Mouse (Mus musculus) layer of hippocampus, adult 2 months (tissue): Measurements from ENCODE around the gene D430042O09Rik. TPM values are rescaled to one million over a fixed set of nuclear protein-coding genes. Genes with fewer than 3 reads are reported as not detected.

Experiments used
- DNase-seq, 2 experiments: peaks; one replicate each; pipeline ENCODE4 v3.0.0; 2022; ENCODE audit warnings: low spot score in 2 of 2
- H3K27ac ChIP-seq: fragments of 200-600 bp; 2 replicates; pipeline ENCODE4 v1.8.1; 2022
- H3K4me3 ChIP-seq: fragments of 200-600 bp; 2 replicates; pipeline ENCODE4 v1.8.1; 2022; ENCODE audit warnings: mild to moderate bottlenecking
- CTCF ChIP-seq: fragments of 200-600 bp; conservative IDR thresholded peaks from 2 replicates; pipeline ENCODE4 v1.8.1; 2022; ENCODE audit warnings: antibody characterized with exemption, mild to moderate bottlenecking, moderate library complexity
- total RNA-seq, 2 experiments: library from RNA; stranded (reverse); gene quantifications; 2 replicates each; pipeline ENCODE4 v1.2.3; 2021

The D430042O09Rik gene
- total RNA-seq, 2 experiments from 2014 or later: 30.4 to 31.7 TPM

DNA sequence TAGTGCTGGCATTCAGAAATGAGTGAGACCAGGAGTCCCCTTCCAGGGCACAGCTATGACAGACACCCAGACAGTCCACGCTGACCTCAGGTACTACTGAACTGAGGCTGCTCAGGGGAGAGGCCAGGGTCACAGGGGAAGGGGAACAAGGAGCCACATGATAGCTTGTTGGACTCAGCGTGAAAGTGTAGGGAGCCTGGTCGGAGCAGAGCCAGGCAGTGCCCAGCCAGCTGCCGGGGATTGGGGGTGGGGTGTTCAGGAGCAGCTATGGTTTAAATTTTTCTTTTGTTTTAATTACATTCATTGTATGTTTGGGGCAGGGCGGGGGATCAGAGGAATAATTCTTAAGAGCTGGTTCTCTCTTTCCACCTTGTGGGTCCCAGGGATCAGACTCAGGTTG lies 120.9 kb downstream of the D430042O09Rik start:
- Histone ChIP-seq H3K4me3 (no peak overlapping the region), H3K27ac (no peak overlapping the region)
- no peak for DNase-seq
- TF ChIP-seq CTCF: no peak

DNA sequence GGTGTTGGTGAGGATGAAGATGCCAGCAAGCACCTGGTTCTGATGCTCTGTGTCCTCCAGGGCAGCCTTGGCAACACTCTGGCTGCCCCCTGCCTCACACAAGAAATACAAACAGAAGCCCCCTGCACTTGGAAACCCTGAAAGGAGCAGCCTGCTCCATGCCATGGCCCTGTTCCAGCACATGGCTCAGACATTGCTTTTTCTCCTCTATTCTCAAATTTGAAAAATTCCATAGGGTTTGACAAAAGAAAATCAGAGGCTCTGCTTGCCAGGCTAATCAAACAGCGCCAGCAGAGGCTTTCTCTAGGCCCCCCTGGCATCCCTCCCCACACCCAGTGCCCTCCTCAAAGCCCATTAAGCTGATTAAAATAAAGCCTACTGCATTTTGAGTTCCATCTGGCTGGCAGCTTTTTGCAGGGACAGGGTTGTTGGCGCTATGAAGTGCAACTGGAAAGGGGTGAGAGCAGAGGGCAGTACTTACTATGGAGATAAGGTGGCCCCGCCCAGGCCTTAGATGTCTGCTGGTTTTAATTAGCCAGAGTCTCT lies 121.5 kb downstream of the D430042O09Rik start:
- H3K4me3 ChIP-seq: no peak overlapping the region
- no peak for DNase-seq
- H3K27ac ChIP-seq: no peak overlapping the region
- no peak for TF ChIP-seq CTCF

DNA sequence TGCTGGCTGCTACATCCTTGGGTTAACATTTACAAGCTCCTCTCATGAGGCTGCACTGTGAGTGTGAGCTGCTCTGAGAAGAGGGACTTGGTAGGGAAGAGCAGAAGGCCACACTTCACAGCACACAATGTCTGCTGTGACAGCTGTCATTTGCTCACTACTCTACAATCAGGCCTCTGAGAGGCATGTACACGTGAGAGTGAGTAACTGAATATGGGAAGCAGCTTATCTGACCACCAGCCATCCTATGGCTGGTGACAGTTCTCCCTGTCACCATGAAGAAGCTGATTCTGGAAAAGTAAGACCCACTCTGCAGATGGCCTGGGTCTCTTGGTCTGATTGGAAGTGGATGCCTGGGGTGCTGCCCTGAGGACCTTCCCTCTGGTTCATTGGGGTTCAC lies 125.1 kb downstream of the D430042O09Rik start:
- Histone ChIP-seq H3K4me3 (no peak overlapping the region), H3K27ac (no peak overlapping the region)
- no peak for TF ChIP-seq CTCF
- DNase-seq: no peak

DNA sequence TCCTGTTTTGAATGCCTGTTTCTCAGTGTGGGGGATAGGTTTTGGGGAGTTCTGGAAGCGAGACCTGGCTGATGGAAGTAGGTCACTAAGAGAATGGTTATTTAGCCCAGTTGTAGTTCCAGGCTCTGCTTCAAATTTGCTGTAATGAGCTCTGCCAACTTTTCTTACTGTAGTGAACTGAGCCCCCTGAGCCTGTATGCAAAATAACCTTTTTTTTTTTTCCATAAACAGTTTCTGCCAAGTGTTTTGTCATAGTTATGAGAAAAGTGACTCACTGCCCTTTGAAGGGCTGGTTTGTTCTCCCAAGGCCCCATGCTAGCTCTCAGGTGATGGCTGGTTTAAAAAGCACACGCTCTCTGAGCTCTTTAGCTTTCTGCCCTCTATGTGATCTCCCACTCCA lies 125.8 kb downstream of the D430042O09Rik start:
- no peak overlapping the region for H3K4me3 ChIP-seq
- no peak overlapping the region for H3K27ac ChIP-seq
- no peak for TF ChIP-seq CTCF

DNA sequence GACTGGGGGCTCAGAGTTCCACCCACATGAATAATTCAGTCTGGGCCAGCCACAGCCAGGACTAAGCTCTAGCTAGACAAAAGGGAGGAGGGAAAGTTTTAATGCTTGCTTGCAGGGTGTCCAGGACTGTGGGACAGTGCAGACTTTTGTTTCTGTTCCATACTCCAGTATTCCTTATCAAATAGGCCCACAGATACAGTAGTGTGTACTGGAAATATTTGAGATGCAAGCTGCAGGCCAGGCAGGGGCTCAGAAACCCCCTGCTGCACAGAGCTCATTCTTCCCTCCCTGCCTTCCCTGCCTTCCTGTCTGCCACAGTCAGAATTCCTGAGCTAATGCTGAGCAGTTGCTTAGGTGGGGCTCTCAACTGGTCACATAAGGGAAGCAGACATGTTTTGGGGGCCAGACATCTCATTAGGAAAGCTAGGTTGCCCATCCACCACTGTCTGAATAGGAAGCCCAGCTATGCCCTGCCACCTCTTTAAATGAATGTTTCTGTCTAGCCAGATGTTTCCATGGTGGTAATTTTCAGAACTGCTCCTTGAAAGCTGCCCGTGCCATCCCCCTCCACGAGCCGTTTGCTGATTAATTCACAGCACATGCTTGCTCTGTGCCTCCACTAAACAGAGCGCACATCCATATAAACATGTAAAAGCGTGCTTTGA lies 130.5 kb downstream of the D430042O09Rik start:
- DNase-seq: no peak
- Histone ChIP-seq H3K27ac (no peak overlapping the region), H3K4me3 (no peak overlapping the region)
- no peak for TF ChIP-seq CTCF

More for the DNA sequence above, 125.8 kb downstream of the D430042O09Rik start:
- no peak for DNase-seq

DNA sequence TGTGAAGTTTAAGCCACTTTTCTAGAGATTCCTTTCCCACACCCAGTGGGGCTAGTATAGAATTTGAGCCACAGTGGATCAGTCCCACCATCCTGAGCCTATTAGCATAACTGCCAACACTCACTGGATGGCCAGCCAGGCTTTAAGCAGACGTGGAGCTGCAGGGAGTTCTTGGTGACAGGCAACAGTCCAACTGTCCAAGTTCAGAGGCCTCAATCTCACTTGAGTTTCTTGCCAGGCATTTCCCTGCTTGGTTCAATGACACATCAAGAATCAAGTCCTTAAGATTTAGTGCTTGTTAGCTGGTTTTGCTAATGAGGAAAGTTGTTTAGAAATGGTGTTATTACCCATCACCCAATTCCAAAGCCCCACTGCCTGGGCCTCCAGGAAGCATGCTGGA lies 137.9 kb downstream of the D430042O09Rik start:
- no peak for DNase-seq
- H3K27ac ChIP-seq: no peak overlapping the region
- TF ChIP-seq CTCF: no peak
- no peak overlapping the region for H3K4me3 ChIP-seq

DNA sequence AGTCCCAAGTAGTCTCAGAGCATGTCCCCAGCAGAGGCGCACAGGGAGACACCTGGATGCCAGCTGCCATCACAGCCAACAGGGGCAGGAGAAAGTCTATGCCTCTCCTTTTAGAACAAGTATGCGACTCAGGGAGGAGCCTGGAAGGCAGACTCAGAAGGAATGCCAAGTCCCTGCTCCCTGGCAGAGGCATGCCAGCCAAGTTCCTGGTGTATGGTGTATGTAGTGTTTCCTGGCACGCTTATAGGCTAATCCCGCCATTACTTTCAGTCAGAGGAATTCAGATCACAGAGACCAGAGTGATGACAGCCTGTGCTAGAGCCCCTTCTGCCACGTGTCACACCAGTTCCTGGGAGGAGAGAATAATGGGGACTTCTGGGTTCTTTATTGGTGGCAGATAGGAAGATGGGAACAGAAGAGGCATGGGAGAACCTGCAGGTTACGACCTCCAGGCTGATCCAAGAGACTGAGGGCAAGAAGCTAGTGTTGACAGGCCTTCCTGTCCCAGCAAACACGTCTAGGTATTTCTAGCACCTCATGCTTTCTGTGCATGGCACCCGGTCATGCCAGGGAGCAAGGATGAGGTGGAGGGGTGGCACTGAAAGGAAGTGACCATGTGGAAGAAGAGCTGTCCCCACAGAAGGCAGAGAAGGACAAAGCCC lies 139.3 kb downstream of the D430042O09Rik start:
- H3K27ac ChIP-seq: no peak overlapping the region
- H3K4me3 ChIP-seq: no peak overlapping the region
- no peak for DNase-seq
- TF ChIP-seq CTCF: no peak

DNA sequence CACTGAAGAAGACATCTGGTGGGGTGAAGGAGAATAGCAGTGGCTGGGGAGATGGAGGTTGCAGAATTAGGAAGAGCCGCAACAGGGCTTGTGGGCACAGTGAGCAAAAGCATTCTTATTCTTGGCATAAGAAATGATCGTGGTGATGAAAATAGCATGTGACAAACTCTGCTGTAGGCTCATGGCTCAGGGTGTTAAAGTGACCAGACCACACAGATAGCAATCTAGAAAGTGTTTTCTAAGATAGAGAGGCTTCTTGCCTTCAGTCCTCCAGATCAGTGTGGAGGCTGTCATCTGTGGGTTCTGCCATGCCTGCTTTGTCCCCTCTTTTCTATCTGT lies 139.8 kb downstream of the D430042O09Rik start:
- H3K27ac ChIP-seq: no peak overlapping the region
- H3K4me3 ChIP-seq: no peak overlapping the region
- no peak for TF ChIP-seq CTCF
- DNase-seq: no peak

DNA sequence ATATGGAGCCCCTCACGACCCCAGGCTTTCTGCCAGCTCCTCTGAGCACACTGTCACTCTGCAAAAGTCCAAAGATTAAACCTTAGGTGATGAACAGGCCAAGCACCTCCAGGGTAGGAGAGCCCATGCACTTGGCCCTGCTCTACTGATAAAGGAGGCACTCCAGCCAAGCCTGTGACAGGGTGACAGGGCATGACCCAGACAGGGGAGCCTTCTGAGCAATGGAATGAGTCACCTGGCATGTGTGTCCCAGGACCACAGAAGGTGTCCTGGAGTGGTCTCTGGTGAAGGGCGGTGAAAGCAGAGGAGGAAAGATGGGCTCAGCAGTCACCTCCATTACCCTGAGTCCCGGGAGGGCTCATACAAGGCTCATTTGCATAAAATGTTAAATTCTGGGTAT lies 151.9 kb downstream of the D430042O09Rik start:
- Histone ChIP-seq H3K4me3 (no peak overlapping the region), H3K27ac (no peak overlapping the region)
- no peak for TF ChIP-seq CTCF
- DNase-seq: no peak

DNA sequence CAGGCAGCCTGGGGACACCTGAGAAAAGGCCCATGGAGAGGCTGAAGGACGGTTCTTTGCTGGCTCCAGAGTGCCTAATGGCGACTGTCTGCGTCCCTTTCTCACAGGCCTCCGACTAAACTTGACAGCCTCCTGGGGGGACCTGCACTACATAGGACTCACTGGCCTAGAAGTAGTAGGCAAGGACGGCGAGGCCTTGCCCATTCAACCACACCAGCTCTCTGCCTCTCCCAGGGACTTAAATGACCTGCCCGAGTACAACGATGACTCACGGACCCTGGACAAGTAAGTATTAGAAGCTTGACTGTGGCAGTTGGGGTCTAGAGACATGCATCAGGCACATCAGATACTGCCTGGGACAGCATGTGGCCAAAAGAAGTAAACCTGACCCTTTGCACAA lies 152.7 kb downstream of the D430042O09Rik start:
- no peak for DNase-seq
- Histone ChIP-seq H3K4me3 (no peak overlapping the region), H3K27ac (no peak overlapping the region)
- TF ChIP-seq CTCF: no peak

DNA sequence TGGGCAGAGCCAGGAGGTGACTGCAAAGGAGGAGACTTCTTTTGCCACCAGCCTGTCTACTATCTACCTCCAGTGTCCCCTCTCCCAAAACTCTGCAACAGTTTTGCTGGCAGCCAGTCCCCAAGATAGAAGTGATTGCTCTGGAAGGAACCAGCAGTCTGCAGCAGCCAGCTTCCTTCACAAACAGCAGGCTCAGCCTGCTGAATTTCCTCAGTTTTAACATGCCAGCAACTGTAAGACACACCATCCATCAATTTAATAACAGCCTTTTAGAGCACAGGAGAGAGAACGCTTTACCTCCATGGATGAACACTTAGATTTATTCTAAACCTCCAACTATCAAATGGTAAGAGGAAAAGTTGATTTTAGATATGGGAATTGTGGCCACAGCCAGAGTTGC lies 156.3 kb downstream of the D430042O09Rik start:
- DNase-seq: no peak
- no peak for TF ChIP-seq CTCF
- Histone ChIP-seq H3K27ac (no peak overlapping the region), H3K4me3 (no peak overlapping the region)

DNA sequence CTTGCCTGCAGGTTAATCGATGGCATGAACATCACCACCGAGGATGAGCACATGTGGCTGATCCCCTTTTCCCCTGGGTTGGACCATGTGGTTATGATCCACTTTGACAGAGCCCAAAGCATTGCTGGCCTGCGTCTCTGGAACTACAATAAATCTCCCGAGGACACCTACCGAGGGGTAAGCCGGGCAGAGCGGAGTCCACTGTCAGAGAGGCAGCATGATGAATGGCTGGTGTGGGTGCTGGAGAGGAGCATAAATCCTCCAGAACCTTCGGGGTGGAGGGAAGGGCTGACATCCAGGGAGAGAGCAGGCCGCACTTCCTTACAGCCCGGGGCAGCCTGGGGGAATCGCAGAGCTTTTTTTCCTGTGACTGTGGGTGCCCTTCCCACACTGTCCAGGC lies 157.5 kb downstream of the D430042O09Rik start:
- no peak for TF ChIP-seq CTCF
- Histone ChIP-seq H3K4me3 (no peak overlapping the region), H3K27ac (no peak overlapping the region)
- DNase-seq: no peak

DNA sequence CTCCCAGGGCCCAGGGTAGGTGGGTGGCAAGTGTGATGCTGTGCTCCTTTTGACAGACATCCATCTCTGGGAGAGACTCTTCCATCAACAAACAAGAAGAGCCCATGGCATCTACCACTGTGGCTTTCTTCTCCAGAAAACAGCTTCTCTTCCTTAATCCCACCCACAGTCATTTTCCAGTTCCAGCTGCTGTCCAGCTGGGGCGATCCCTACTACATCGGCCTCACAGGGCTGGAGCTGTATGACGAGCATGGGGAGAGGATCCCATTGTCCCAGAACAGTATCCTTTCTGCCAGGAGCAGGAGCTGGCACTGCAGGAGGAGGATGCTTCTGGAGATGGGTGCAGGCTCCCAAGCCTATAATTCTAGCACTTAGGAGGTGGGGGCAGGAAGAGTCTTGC lies 160.9 kb downstream of the D430042O09Rik start:
- H3K4me3 ChIP-seq: no peak overlapping the region
- H3K27ac ChIP-seq: no peak overlapping the region
- TF ChIP-seq CTCF: no peak
- DNase-seq: no peak
